Mouse (Mus musculus) cortical plate, adult 2 months (tissue): ENCODE measurements around the gene Gsta2.

Experiments used
- CTCF ChIP-seq: fragments of 200-500 bp; IDR thresholded peaks from 2 replicates; pipeline ENCODE4 v1.5.1; 2011; ENCODE audit warnings: mild to moderate bottlenecking, control low read depth, low read length; ENCODE audit not compliant: insufficient read depth; ENCODE audit errors: extremely low read depth
- POLR2A ChIP-seq: fragments of 200-500 bp; IDR thresholded peaks from 2 replicates; pipeline ENCODE4 v1.6.1; 2011; ENCODE audit warnings: mild to moderate bottlenecking, low read length, control low read depth; ENCODE audit not compliant: insufficient read depth; ENCODE audit errors: extremely low read depth

- no peak for TF ChIP-seq CTCF
- no peak for TF ChIP-seq POLR2A
Observed at GRCm38 (mm10) chr9:78395630-78396351, 40.2 kb upstream of the Gsta2 start, which contains the start of gene Ddx43.
